Mouse (Mus musculus) stomach, embryonic 16.5 days (tissue): Measurements from ENCODE around the gene 2510039O18Rik. TPM values are rescaled to one million over a fixed set of nuclear protein-coding genes. Genes with fewer than 3 reads are reported as not detected.

Experiments
- ATAC-seq: fragments of 200-750 bp; cut with Nextera tagmentation; 2 replicates; pipeline ENCODE4 v1.8.0; 2017; ENCODE audit warnings: moderate number of reproducible peaks, moderate TSS enrichment; ENCODE audit not compliant: insufficient read depth, low FRiP score
- H3K27ac ChIP-seq: fragments of 300-500 bp; sonication (generic); 2 replicates; pipeline ENCODE4 v1.5.1; 2014; ENCODE audit warnings: low read length
- H3K27me3 ChIP-seq: fragments of 300-500 bp; sonication (generic); 2 replicates; pipeline ENCODE4 v1.6.1; 2014; ENCODE audit warnings: low read length, control low read depth, mixed read lengths; ENCODE audit not compliant: control insufficient read depth, insufficient read depth
- H3K36me3 ChIP-seq: fragments of 300-500 bp; sonication (generic); 2 replicates; pipeline ENCODE4 v1.6.1; 2014; ENCODE audit warnings: low read length; ENCODE audit not compliant: control insufficient read depth, insufficient read depth
- H3K4me1 ChIP-seq: fragments of 300-500 bp; sonication (generic); 2 replicates; pipeline ENCODE4 v1.6.1; 2014; ENCODE audit warnings: low read length, control low read depth, mixed read lengths; ENCODE audit not compliant: control insufficient read depth, insufficient read depth
- H3K4me2 ChIP-seq: fragments of 300-500 bp; sonication (generic); 2 replicates; pipeline ENCODE4 v1.6.1; 2014; ENCODE audit warnings: low read depth, low read length, mixed read lengths
- H3K4me3 ChIP-seq: fragments of 300-500 bp; sonication (generic); replicated peaks from 2 replicates; pipeline ENCODE4 v1.5.1; 2014; ENCODE audit warnings: mild to moderate bottlenecking, low read length
- H3K9ac ChIP-seq: fragments of 300-500 bp; sonication (generic); 2 replicates; pipeline ENCODE4 v1.6.1; 2014; ENCODE audit warnings: low read length
- H3K9me3 ChIP-seq: fragments of 300-500 bp; sonication (generic); replicated peaks from 2 replicates; pipeline ENCODE4 v1.6.1; 2016; ENCODE audit warnings: low read length, control low read depth; ENCODE audit not compliant: control insufficient read depth
- WGBS: fragments of 180-500 bp; shearing (Covaris S2); extraction: QIAGEN DNeasy Blood & Tissue Kit; methylation state at CpG from one replicate; pipeline ENCODE4 v1.1.7; 2014; 5-methylcytosine and 5-hydroxymethylcytosine counted together
- polyA plus RNA-seq: library from polyadenylated mRNA; unstranded; fragments of >200 nt; fragmentation: Nextera tagmentation; extraction: Ambion mirVana; gene quantifications from 2 replicates; pipeline ENCODE4 v1.2.1, GENCODE M21; 2015

Gene 2510039O18Rik
- polyA plus RNA-seq, 1 experiment from 2014 or later: 7.5 TPM

DNA sequence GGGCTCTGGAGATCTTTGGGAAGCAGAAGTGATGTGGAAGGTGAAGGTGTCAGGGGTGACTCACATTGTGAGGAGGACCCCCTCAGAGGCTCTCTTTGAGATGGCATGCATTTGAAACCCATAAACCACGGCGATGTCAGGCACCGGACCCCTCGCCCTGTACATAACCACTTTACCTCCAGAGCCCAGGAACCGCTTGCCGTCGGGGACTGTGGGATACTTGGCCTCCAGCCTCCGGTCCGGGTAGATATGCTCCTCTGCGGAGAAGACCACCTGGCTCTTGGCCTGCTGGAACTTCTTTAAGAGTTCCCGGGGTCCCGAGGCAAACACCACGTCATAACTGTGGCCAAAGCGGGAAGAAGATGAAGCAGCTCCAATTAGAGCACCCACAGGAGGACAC lies 9.7 kb upstream of the 2510039O18Rik start:
- 91% methylated on average over 14 of the region's 14 CpGs for WGBS
- H3K9ac ChIP-seq: no peak overlapping the region
- no peak for ATAC-seq
- H3K9me3 ChIP-seq: no peaks in the 10 kb centered on the region
- H3K36me3 ChIP-seq: no peaks in the 10 kb centered on the region
- no peak overlapping the region for H3K27ac ChIP-seq
- H3K4me3 ChIP-seq: no peak overlapping the region
- H3K4me2 ChIP-seq: no peak overlapping the region
- H3K27me3 ChIP-seq: no peaks in the 10 kb centered on the region
- peaks cover 16% of the 10 kb centered on the region for H3K4me1 ChIP-seq

DNA sequence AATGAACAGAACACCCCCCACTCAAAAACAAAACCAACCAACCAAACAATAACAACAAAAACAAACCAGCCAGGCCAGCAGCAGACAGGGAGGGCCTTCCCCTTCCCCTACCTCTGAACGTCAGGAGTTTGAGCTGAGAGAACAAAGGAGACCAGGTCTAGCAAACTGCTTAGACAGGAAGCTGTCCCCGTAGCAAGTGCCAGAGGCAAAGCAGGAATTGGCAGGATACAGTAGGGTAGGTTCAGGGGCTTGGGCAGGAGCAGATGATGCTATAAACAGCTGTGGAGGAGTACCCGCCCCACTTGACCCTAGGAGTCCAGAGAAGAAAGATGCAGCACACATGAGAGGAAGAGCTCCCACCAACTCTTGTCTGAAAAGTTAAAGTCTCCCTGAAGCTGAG lies 6.6 kb upstream of the 2510039O18Rik start:
- H3K9ac ChIP-seq: no peak overlapping the region
- H3K9me3 ChIP-seq: no peaks in the 10 kb centered on the region
- no peak overlapping the region for H3K27ac ChIP-seq
- peaks cover 24% of the 10 kb centered on the region for H3K4me1 ChIP-seq
- 50% methylated on average over 3 of the region's 3 CpGs for WGBS
- no peak for ATAC-seq
- H3K4me3 ChIP-seq: no peak overlapping the region
- no peaks in the 10 kb centered on the region for H3K36me3 ChIP-seq
- no peaks in the 10 kb centered on the region for H3K27me3 ChIP-seq
- H3K4me2 ChIP-seq: no peak overlapping the region

DNA sequence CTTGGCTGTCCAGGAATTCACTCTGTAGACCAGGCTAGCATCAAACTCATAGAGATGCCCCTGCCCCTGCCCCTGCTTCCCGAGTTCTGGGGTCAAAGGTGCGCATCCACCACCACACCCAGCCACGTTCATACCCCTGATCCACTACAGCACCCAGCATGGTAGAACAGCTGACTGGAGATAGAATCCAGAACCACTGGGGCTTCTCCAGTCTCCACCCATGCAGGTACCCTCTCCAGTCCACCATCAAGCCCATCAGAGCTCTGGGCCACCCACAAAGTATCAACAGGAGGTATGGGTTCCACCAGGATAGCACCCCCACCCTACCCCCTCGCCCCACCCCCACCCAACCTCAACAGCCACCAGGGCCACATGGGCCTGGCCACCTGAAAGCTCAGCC lies 6.1 kb upstream of the 2510039O18Rik start:
- H3K4me1 ChIP-seq: peaks cover 24% of the 10 kb centered on the region
- no peak for ATAC-seq
- no peaks in the 10 kb centered on the region for H3K27me3 ChIP-seq
- H3K4me2 ChIP-seq: no peak overlapping the region
- H3K36me3 ChIP-seq: no peaks in the 10 kb centered on the region
- no peak overlapping the region for H3K27ac ChIP-seq
- 72% methylated on average over 4 of the region's 4 CpGs for WGBS
- H3K9me3 ChIP-seq: no peaks in the 10 kb centered on the region
- H3K4me3 ChIP-seq: no peak overlapping the region
- no peak overlapping the region for H3K9ac ChIP-seq

DNA sequence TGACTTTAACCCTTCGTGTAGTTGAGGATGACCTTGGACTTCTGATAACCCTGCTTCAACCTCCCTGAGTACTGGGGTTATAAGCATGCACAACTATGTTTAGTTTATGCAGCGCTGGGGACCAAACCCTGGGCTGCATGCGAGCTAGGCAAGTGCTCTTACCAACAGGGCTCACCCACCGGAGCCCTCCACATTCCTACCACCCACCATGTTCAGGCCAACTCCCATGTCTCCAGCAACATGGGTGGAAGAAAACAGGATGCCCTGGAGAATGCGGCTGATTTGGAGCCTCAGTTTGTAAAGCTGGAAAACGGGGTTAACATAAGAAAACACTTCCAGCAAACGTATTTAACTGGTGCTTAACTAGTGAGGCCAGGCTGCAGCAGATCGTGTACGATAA lies 4.8 kb upstream of the 2510039O18Rik start:
- Histone ChIP-seq H3K9ac (peak overlapping the region; percentile 87), H3K4me2 (peak overlapping the region; percentile 81), H3K4me1 (peaks cover 24% of the 10 kb centered on the region), H3K4me3 (peak overlapping the region; percentile 75), H3K27ac (no peak overlapping the region; the same call in 1 of the 2 replicates), H3K36me3 (no peaks in the 10 kb centered on the region), H3K9me3 (no peaks in the 10 kb centered on the region), H3K27me3 (no peaks in the 10 kb centered on the region)
- WGBS: 16% methylated on average over 9 of the region's 9 CpGs
- no peak for ATAC-seq

DNA sequence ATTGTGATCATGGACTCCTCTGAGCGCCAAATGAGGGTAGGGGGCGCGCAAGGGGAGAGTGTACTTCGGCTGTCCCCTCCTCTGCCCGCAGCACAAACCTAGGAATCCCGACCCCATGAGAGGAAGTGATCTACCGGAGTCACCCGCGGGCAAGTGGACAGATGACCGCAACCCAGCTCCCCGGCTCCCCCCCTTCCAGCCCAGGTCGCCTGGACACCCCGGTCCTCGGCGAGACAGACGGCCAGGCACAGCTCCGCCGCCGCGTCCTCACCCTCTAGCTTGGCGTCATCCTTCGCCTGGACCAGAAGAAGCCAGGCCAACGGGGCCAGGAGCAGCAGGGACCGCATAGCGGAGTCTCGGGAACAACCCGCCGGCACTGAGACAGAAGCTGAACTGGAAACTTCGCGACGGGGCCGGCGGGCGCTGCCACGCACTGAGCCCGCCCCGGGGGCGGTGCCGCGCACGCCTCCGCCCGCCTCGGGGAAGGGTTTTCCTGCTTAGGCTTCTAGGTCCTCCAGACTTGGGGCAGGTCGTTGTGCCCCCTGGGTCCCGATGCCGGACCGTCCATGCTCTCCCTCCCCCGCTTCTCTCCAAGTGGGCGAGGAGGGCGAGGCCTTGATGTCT lies 4.3 kb upstream of the 2510039O18Rik start, which contains the start of gene Plod1:
TSS of gene Plod1 (minus strand) at position 437 of the 624 bp plus-strand sequence.
- H3K4me2 ChIP-seq: peak within 1 kb of the TSS; percentile 81
- H3K9me3 ChIP-seq: no peaks in the 10 kb centered on the region
- H3K27me3 ChIP-seq: no peaks in the 10 kb centered on the region
- peak within 1 kb of the TSS; percentile 73 for H3K27ac ChIP-seq
- H3K9ac ChIP-seq: peak within 1 kb of the TSS; percentile 87
- WGBS: under 1% methylated on average over 51 of the region's 51 CpGs
- ATAC-seq: peak; percentile 68
- peaks cover 24% of the 10 kb centered on the region for H3K4me1 ChIP-seq
- peak within 1 kb of the TSS; percentile 75 for H3K4me3 ChIP-seq
- no peaks in the 10 kb centered on the region for H3K36me3 ChIP-seq

DNA sequence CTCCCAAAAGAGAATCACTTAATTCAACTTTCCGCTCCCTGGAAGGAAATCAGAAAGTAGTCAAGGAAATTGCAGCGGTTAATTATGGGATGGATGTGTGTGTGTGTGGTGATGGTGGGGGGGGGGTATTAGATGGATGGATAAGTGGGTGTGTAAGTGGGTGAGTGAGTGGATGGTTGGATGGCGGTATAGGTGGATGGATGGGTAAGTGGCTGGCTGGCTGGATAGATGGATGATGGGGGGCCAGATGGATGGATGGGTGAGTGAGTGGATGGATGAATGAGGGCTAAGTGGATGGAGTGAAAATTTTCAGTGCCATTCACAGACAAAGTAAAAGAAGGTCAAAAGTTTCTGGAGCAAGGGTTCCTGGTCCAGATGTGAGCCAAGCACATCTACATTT lies 3.7 kb upstream of the 2510039O18Rik start:
- Histone ChIP-seq H3K36me3 (no peaks in the 10 kb centered on the region), H3K9me3 (no peaks in the 10 kb centered on the region), H3K4me2 (peak overlapping the region; percentile 81), H3K4me1 (peaks cover 30% of the 10 kb centered on the region), H3K9ac (peak overlapping the region; percentile 87), H3K27ac (no peak overlapping the region), H3K27me3 (no peaks in the 10 kb centered on the region), H3K4me3 (peak overlapping the region; percentile 75)
- no peak for ATAC-seq
- 38% methylated on average over 3 of the region's 3 CpGs for WGBS

DNA sequence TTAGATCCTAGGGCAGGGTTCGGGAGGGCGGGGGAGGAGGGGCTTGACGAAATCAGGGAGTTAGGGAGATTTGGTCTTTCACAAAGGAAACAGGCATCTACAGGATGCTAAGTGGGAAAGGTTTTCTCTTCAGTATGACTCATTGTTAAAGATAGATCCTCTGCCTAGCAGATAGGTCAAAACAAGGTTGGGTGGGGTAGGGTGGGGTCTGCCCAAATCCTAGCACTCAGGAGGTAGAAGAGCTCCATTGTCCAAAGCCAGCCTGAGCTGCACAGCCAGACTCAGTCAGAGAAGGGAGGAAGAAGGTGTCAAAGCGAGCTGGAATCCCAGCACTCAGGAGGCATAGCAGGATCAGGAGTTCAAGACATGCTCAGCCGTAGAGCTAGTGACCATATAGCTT lies 3.2 kb upstream of the 2510039O18Rik start:
- peak overlapping the region; percentile 42 for H3K27ac ChIP-seq
- ATAC-seq: no peak
- H3K9me3 ChIP-seq: no peaks in the 10 kb centered on the region
- H3K4me3 ChIP-seq: no peak overlapping the region
- peaks cover 33% of the 10 kb centered on the region for H3K4me1 ChIP-seq
- H3K9ac ChIP-seq: no peak overlapping the region
- H3K36me3 ChIP-seq: no peaks in the 10 kb centered on the region
- 66% methylated on average over 5 of the region's 5 CpGs for WGBS
- H3K27me3 ChIP-seq: no peaks in the 10 kb centered on the region
- no peak overlapping the region for H3K4me2 ChIP-seq

DNA sequence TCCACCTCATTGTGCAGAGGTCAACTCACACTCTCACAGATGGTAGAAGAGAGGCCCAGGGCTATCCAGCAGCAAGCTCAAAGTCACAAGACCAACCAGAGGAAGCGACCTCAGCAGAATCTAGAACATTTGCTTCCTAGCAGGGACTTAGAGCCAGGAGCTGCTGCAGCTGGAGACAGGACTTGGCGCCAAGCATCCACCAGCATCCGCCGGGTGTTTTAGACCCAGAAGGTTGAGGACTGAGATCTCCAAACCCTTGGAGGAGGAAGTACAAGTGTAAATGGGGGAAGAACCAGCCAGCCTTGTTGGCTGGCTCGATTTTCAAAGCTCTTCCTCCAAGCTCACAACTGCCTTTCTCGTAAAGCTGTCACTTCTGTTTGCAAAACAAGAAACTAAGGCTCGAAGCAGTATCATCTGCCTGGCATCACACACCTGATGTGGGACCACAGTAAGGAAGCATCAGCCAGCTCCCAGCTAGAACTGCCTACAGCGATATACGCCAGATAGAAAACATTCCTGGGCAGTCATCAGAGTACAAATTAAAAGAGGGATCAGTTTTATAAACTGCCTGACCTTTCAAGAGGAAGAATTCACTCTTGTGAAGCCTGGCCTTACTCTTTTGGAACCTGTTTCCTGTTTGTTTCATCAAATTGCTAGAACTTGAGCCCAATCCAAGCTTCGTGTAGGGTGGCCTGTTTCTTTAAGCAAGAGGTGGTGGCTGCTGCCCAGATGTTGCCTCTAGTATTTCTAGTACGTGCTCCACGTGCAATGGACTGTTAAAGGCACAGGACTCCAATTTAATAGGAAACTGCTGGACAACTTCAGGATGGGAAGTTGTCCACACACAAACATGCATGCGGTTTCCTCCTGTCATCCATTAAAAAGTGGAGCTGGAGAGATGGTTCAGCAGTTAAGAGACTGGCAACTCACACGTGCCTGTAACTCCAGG lies 2.3 kb upstream of the 2510039O18Rik start:
- H3K27ac ChIP-seq: peak overlapping the region; percentile 42
- no peak overlapping the region for H3K4me3 ChIP-seq
- no peak for ATAC-seq
- H3K9ac ChIP-seq: no peak overlapping the region
- WGBS: 47% methylated on average over 14 of the region's 14 CpGs
- no peaks in the 10 kb centered on the region for H3K9me3 ChIP-seq
- no peaks in the 10 kb centered on the region for H3K27me3 ChIP-seq
- no peak overlapping the region for H3K4me2 ChIP-seq
- H3K4me1 ChIP-seq: peaks cover 41% of the 10 kb centered on the region
- H3K36me3 ChIP-seq: no peaks in the 10 kb centered on the region

DNA sequence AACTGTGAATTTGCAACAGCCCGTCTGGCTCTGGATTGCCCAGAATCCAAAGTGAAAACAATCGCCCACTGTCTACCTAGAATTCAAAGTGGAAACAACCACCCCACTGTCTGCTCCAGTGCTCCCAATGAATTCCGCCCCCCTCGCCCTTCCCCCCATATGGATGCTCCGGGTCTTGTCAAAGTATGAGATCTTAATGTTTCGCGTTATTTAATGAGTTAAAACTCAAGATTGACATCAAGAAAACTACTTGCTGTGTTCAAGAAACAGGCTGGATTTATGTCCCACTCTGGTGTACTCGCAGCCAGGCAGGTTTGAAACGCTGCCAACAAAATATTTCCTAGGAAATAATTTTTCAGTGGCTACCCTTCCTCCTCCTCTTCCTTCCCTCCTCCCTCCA lies 584 bp upstream of the 2510039O18Rik start:
- peak overlapping the region; percentile 82; the same call in 1 of the 2 replicates for H3K4me3 ChIP-seq
- H3K27me3 ChIP-seq: no peaks in the 10 kb centered on the region
- peak overlapping the region; percentile 32; the same call in 1 of the 2 replicates for H3K4me2 ChIP-seq
- H3K36me3 ChIP-seq: peaks cover 7% of the 10 kb centered on the region
- WGBS: 43% methylated on average over 9 of the region's 9 CpGs
- H3K9me3 ChIP-seq: no peaks in the 10 kb centered on the region
- peak overlapping the region; percentile 83 for H3K27ac ChIP-seq
- no peak overlapping the region for H3K9ac ChIP-seq
- peaks cover 34% of the 10 kb centered on the region for H3K4me1 ChIP-seq
- no peak for ATAC-seq
